Mouse (Mus musculus): Measurements from ENCODE around the gene Pigx.

Pigx gene

GRCm38 (mm10) chr16:32099638-32100150, at the start of gene Pigx, which contains the start of gene Cep19:
TSS of gene Pigx (minus strand) at chr16:32099740.
TSS of gene Cep19 (plus strand) at chr16:32099800.
- DNase-seq (ENCODE audit: extremely low spot score, low spot score), result peak; percentile 96

GRCm38 (mm10) chr16:32147589-32148207, 48.2 kb upstream of the Pigx start:
- DNase-seq (ENCODE audit: extremely low spot score, low spot score), result no peak

GRCm38 (mm10) chr16:32144592-32144991, 45.1 kb upstream of the Pigx start:
- no peak for DNase-seq (ENCODE audit: extremely low spot score, low spot score)

GRCm38 (mm10) chr16:32143766-32144165, 44.2 kb upstream of the Pigx start:
- DNase-seq (ENCODE audit: extremely low spot score, low spot score), result no peak

- DNase-seq (ENCODE audit: extremely low spot score, low spot score), result no peak
These were observed 39.4 kb upstream of the Pigx start for GRCm38 (mm10) chr16:32138954-32139353.

GRCm38 (mm10) chr16:32135842-32136357, 36.4 kb upstream of the Pigx start:
- DNase-seq (ENCODE audit: extremely low spot score, low spot score), result no peak

GRCm38 (mm10) chr16:32133148-32133547, 33.6 kb upstream of the Pigx start:
- DNase-seq (ENCODE audit: extremely low spot score, low spot score), result no peak

GRCm38 (mm10) chr16:32130190-32130826, 30.8 kb upstream of the Pigx start:
- DNase-seq (ENCODE audit: extremely low spot score, low spot score), result no peak

GRCm38 (mm10) chr16:32129449-32130189, 30.1 kb upstream of the Pigx start:
- no peak for DNase-seq (ENCODE audit: extremely low spot score, low spot score)

GRCm38 (mm10) chr16:32127046-32127445, 27.5 kb upstream of the Pigx start:
- no peak for DNase-seq (ENCODE audit: extremely low spot score, low spot score)

GRCm38 (mm10) chr16:32125364-32125763, 25.8 kb upstream of the Pigx start:
- no peak for DNase-seq (ENCODE audit: extremely low spot score, low spot score)

- no peak for DNase-seq (ENCODE audit: extremely low spot score, low spot score)
These were observed 25.1 kb upstream of the Pigx start for GRCm38 (mm10) chr16:32124444-32125335.

GRCm38 (mm10) chr16:32124020-32124419, 24.5 kb upstream of the Pigx start:
- no peak for DNase-seq (ENCODE audit: extremely low spot score, low spot score)

- no peak for DNase-seq (ENCODE audit: extremely low spot score, low spot score)
These were observed 20.9 kb upstream of the Pigx start for GRCm38 (mm10) chr16:32120454-32120853.

- DNase-seq (ENCODE audit: extremely low spot score, low spot score), result no peak
These were observed 16.6 kb upstream of the Pigx start for GRCm38 (mm10) chr16:32116186-32116585.

- DNase-seq (ENCODE audit: extremely low spot score, low spot score), result no peak
These were observed 16.2 kb upstream of the Pigx start for GRCm38 (mm10) chr16:32115781-32116180.

- DNase-seq (ENCODE audit: extremely low spot score, low spot score), result peak; percentile 85
These were observed 15.6 kb upstream of the Pigx start for GRCm38 (mm10) chr16:32114968-32115695.

GRCm38 (mm10) chr16:32114406-32114805, 14.9 kb upstream of the Pigx start:
- no peak for DNase-seq (ENCODE audit: extremely low spot score, low spot score)

GRCm38 (mm10) chr16:32113541-32114218, 14.1 kb upstream of the Pigx start:
- no peak for DNase-seq (ENCODE audit: extremely low spot score, low spot score)
